Mouse (Mus musculus) bone marrow, adult 2 months (tissue): Measurements from ENCODE around the gene Rbm28.

Experiments
- CTCF ChIP-seq: fragments of 200-500 bp; IDR thresholded peaks from 2 replicates; pipeline ENCODE4 v1.5.1; 2011; ENCODE audit warnings: low read length, control low read depth; ENCODE audit not compliant: control insufficient read depth, insufficient read depth
- POLR2A ChIP-seq: fragments of 200-500 bp; IDR thresholded peaks from 2 replicates; pipeline ENCODE4 v1.6.1; 2011; ENCODE audit warnings: low read depth, mild to moderate bottlenecking, control low read depth, low read length, borderline replicate concordance; ENCODE audit not compliant: control insufficient read depth

DNA sequence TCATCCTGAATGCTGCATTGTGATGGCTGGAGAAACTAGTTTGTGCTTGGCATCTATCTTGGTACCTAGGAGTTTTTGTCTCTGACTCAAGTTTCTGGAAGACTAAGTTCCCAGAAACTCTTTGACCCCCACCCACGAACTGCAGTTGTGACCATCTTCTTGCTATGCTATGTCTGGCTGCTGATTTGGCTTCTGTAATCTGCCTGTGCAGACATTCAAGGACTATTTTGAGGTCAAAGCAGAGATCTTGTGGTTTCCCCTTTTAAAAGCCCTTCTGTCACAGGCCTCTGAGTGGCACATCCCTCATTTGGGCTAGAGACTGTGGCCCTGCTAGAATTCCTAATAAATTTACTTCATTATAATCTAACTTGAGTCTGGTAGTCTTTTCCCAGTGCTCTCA is 23.1 kb upstream of the Rbm28 start:
- TF ChIP-seq CTCF: no peak
- TF ChIP-seq POLR2A: no peak
